Mouse (Mus musculus) adrenal gland, postnatal 25 days (tissue): ENCODE measurements around the gene Prmt2. TPM values are rescaled to one million over a fixed set of nuclear protein-coding genes. Genes with fewer than 3 reads are reported as not detected.

Experiments used
- DNase-seq: peaks from one replicate; pipeline ENCODE4 v3.0.0; 2021; ENCODE audit warnings: mixed read lengths
- microRNA-seq, 2 experiments: library from miRNA; unstranded; fragments of <30 nt; microRNA quantifications; one replicate each; pipeline ENCODE4 v1.2.0; 2021
- total RNA-seq: library from RNA; stranded (reverse); gene quantifications from 2 replicates; pipeline ENCODE4 v1.2.3, GENCODE M21; 2021

Prmt2 gene
- total RNA-seq, 1 experiment from 2014 or later: 21.2 TPM

- no peak for DNase-seq
Observed at GRCm38 (mm10) chr10:76218240-76218639, 19.4 kb downstream of the Prmt2 start.

GRCm38 (mm10) chr10:76217056-76217455 lies 20.6 kb downstream of the Prmt2 start:
- no peak for DNase-seq

GRCm38 (mm10) chr10:76214161-76214560 lies 23.5 kb downstream of the Prmt2 start:
- no peak for DNase-seq

- DNase-seq: no peak
Observed at GRCm38 (mm10) chr10:76212121-76212520, 25.5 kb downstream of the Prmt2 start.

- no peak for DNase-seq
Observed at GRCm38 (mm10) chr10:76210806-76211205, 26.9 kb downstream of the Prmt2 start.

GRCm38 (mm10) chr10:76209241-76209640 lies 28.4 kb downstream of the Prmt2 start:
- no peak for DNase-seq

- DNase-seq: no peak
Observed at GRCm38 (mm10) chr10:76207262-76207796, 30.3 kb downstream of the Prmt2 start.

GRCm38 (mm10) chr10:76203798-76204283 lies 33.8 kb downstream of the Prmt2 start:
- DNase-seq: no peak

- peak; percentile 78 for DNase-seq
Observed at GRCm38 (mm10) chr10:76201978-76202377, 35.7 kb downstream of the Prmt2 start.

- no peak for DNase-seq
Observed at GRCm38 (mm10) chr10:76201416-76201815, 36.2 kb downstream of the Prmt2 start.

GRCm38 (mm10) chr10:76188010-76188409 lies 49.7 kb downstream of the Prmt2 start:
- no peak for DNase-seq

GRCm38 (mm10) chr10:76185216-76185615 lies 52.4 kb downstream of the Prmt2 start:
- no peak for DNase-seq

GRCm38 (mm10) chr10:76174899-76175298 lies 62.8 kb downstream of the Prmt2 start:
- DNase-seq: no peak

GRCm38 (mm10) chr10:76158009-76158408 lies 79.7 kb downstream of the Prmt2 start:
- no peak for DNase-seq

- DNase-seq: no peak
Observed at GRCm38 (mm10) chr10:76157528-76157927, 80.1 kb downstream of the Prmt2 start.

Small RNAs within 50 kb of the gene (microRNA-seq; reads per million reads assigned to microRNA genes)
- 0 reads per million in 2 experiments for gene Mir678

Other genes starting within 250 kb of the Prmt2 start
- 11.0 and 11.4 TPM in 2 replicates for gene Zfp280b, start 205.2 kb downstream of the Prmt2 start, total RNA-seq
- not detected in 2 replicates for gene Slc5a4b, start 126.9 kb downstream of the Prmt2 start, total RNA-seq
- gene Slc5a4a, start 90.4 kb downstream of the Prmt2 start, total RNA-seq: not detected in 2 replicates
- gene S100b, start 16.0 kb upstream of the Prmt2 start, total RNA-seq: 11.3 and 11.8 TPM in 2 replicates
- gene Dip2a, start 107.4 kb upstream of the Prmt2 start, total RNA-seq: 28.5 and 33.2 TPM in 2 replicates
- not detected in 2 replicates for gene AC141477.1, start 202.6 kb upstream of the Prmt2 start, total RNA-seq
- 22.2 and 23.9 TPM in 2 replicates for gene Pcnt, start 204.9 kb upstream of the Prmt2 start, total RNA-seq
- gene 2610028H24Rik, start 211.2 kb upstream of the Prmt2 start, total RNA-seq: not detected in 2 replicates
- 39.4 and 40.8 TPM in 2 replicates for gene Mcm3ap, start 231.1 kb upstream of the Prmt2 start, total RNA-seq
- 3.4 and 4.5 TPM in 2 replicates for gene Ybey, start 231.2 kb upstream of the Prmt2 start, total RNA-seq